Mouse (Mus musculus): Measurements from ENCODE around the gene Unc80. TPM values are rescaled to one million over a fixed set of nuclear protein-coding genes. Genes with fewer than 3 reads are reported as not detected.
"Not testable (repeated sequence)": the region's sequence is repeated elsewhere in the genome, so short reads cannot be mapped to it uniquely, and the experiment has no call there.

Gene Unc80
- polyA plus RNA-seq, 1 experiment from 2014 or later = 1.0 TPM

DNA sequence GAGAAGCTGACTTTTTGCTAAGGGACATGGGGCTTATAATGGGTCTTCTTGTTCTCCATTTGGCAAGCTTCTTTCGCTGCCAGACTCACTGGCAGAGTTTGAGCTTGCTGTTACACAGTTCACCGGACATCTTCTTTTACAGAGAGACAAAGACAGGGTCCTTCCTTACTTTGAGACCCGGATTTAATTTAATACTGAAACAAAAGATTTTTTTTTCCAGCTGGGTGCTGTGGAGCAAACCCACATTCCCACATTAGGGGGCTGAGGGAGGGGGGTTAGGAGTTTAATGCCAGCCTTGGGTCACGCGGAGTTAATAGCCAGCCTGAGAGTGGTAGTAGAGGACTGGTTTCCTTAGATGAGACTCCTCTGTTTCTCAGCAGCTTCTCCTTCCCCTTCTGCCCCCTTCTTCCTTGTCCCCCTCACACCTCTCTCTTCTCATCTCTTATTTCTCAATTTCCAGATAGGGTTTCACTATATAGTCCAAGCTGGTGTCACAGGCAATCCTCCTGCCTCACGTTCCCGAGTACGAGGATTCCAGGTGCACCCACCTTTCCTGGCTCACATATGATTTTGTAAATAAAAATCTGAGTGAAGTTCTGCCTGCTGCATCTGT is 224.7 kb downstream of the Unc80 start:
- WGBS = 83% methylated on average over 8 of the region's 8 CpGs
- Histone ChIP-seq H3K36me3 (ENCODE audit: control insufficient read depth, insufficient read depth, low read length) (no peaks in the 10 kb centered on the region), H3K4me1 (ENCODE audit: control insufficient read depth, insufficient read depth, low read length) (no peaks in the 10 kb centered on the region), H3K9ac (ENCODE audit: low read length) (no peak overlapping the region), H3K4me2 (ENCODE audit: low read depth) (no peak overlapping the region), H3K4me3 (ENCODE audit: low read depth, low read length) (no peak overlapping the region), H3K27me3 (ENCODE audit: control insufficient read depth, insufficient read depth, low read length) (no peaks in the 10 kb centered on the region), H3K27ac (ENCODE audit: low read depth, low read length) (no peak overlapping the region), H3K9me3 (ENCODE audit: control insufficient read depth, low read length) (no peaks in the 10 kb centered on the region)
- ATAC-seq (ENCODE audit: insufficient read depth, low FRiP score, low TSS enrichment) = no peak
- no peak for DNase-seq (ENCODE audit: low spot score)

DNA sequence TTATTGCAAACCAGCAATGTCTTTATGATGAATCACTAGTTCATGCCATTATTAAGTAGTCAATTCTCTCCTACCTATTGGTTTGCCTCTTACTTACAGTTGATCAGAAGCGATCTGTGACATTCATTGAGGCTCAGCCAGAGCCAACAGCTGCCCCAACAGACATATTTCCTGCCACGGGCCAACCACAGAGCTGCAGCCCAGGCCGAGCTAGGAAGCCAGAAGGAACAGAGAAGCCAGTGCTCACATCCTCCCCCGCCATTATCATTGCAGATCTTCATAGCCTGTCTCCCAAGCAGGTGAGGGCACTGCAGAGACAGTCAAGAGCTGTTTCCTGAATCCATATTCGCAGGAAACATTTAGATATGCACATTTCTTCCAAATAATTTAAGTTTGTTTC is 226.1 kb downstream of the Unc80 start:
- Histone ChIP-seq H3K27me3 (ENCODE audit: control insufficient read depth, insufficient read depth, low read length) (no peaks in the 10 kb centered on the region), H3K9me3 (ENCODE audit: control insufficient read depth, low read length) (no peaks in the 10 kb centered on the region), H3K4me2 (ENCODE audit: low read depth) (no peak overlapping the region), H3K27ac (ENCODE audit: low read depth, low read length) (no peak overlapping the region), H3K4me1 (ENCODE audit: control insufficient read depth, insufficient read depth, low read length) (no peaks in the 10 kb centered on the region), H3K9ac (ENCODE audit: low read length) (no peak overlapping the region), H3K4me3 (ENCODE audit: low read depth, low read length) (no peak overlapping the region), H3K36me3 (ENCODE audit: control insufficient read depth, insufficient read depth, low read length) (no peaks in the 10 kb centered on the region)
- DNase-seq (ENCODE audit: low spot score) (no peak), ATAC-seq (ENCODE audit: insufficient read depth, low FRiP score, low TSS enrichment) (no peak)
- 79% methylated on average over 5 of the region's 5 CpGs for WGBS

DNA sequence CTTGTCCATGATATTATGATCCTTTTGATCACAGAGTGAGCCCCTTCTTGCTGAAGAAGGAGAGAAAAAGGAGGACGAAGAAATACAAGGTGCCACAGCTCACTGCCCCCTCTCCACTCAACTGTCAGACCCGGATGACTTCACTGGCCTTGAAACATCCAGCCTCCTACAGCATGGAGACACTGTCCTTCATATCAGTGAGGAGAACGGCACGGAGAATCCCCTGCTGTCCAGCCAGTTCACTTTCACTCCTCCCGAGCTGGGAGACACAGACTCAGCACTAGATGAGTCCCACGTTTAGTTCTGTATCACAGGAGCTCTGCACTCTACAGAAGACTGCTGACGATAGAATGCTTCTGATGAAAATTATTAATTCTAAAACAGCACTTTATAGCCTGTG is 227.1 kb downstream of the Unc80 start:
- H3K9me3 ChIP-seq (ENCODE audit: control insufficient read depth, low read length) = no peaks in the 10 kb centered on the region
- no peak overlapping the region for H3K4me2 ChIP-seq (ENCODE audit: low read depth)
- H3K27me3 ChIP-seq (ENCODE audit: control insufficient read depth, insufficient read depth, low read length) = no peaks in the 10 kb centered on the region
- H3K27ac ChIP-seq (ENCODE audit: low read depth, low read length) = no peak overlapping the region
- no peak overlapping the region for H3K4me3 ChIP-seq (ENCODE audit: low read depth, low read length)
- H3K4me1 ChIP-seq (ENCODE audit: control insufficient read depth, insufficient read depth, low read length) = no peaks in the 10 kb centered on the region
- no peak for ATAC-seq (ENCODE audit: insufficient read depth, low FRiP score, low TSS enrichment)
- H3K9ac ChIP-seq (ENCODE audit: low read length) = no peak overlapping the region
- H3K36me3 ChIP-seq (ENCODE audit: control insufficient read depth, insufficient read depth, low read length) = no peaks in the 10 kb centered on the region
- no peak for DNase-seq (ENCODE audit: low spot score)
- WGBS = 75% methylated on average over 7 of the region's 7 CpGs

DNA sequence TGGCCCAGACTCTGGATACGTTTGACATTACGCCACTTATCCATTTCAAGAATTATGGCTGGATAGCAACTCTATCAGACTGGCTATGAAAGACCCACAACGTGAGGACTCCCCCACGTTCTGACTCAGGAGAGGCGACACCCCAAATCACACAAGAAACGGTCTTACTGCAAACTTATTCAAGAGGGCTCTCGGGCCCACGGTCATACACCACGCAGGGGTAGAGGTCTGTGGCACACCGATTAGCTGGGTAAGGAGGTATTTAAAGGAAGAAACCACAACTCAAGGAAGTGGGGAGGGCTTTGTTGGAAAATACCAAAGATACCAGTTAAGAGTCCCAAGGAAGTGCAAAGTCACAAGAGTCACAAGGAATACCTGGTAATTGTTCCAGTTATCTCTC is 231.5 kb downstream of the Unc80 start:
- H3K36me3 ChIP-seq (ENCODE audit: control insufficient read depth, insufficient read depth, low read length); ATAC-seq (ENCODE audit: insufficient read depth, low FRiP score, low TSS enrichment): not testable (repeated sequence)

DNA sequence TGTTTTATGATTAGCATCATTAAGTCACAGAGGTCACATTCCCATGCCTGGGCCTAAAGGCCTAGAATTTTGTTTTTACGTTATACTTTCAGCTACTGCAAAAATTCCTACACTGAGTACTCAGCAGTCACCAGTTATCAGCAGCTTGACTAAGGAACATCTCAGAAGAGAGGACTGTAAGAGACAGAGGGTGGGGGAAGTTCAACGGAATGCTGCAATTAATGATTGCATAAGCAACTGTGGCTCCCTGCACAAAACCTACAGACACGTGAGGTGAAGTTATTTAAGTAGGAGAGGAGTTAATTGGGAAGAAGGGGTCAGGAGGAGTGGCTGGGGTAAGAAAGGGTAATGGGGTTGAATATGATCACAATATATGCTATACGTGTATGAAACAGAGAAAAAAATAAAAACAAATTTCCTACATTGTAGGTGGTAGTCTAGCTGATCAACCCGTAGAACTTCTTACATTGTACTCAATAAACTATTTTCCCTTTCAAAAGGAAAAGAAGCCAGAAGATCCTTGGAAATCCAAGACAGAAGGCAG is 232.1 kb downstream of the Unc80 start:
- Histone ChIP-seq H3K27ac (ENCODE audit: low read depth, low read length) (no peak overlapping the region), H3K27me3 (ENCODE audit: control insufficient read depth, insufficient read depth, low read length) (no peaks in the 10 kb centered on the region), H3K4me3 (ENCODE audit: low read depth, low read length) (peak overlapping the region; percentile 85), H3K9me3 (ENCODE audit: control insufficient read depth, low read length) (no peaks in the 10 kb centered on the region), H3K36me3 (ENCODE audit: control insufficient read depth, insufficient read depth, low read length) (no peaks in the 10 kb centered on the region), H3K9ac (ENCODE audit: low read length) (no peak overlapping the region), H3K4me2 (ENCODE audit: low read depth) (peak overlapping the region; percentile 12; the same call in 1 of the 2 replicates), H3K4me1 (ENCODE audit: control insufficient read depth, insufficient read depth, low read length) (no peaks in the 10 kb centered on the region)
- ATAC-seq (ENCODE audit: insufficient read depth, low FRiP score, low TSS enrichment) = peak; percentile 48; the same call in 1 of the 2 replicates
- WGBS = 47% methylated on average over 5 of the region's 5 CpGs
- no peak for DNase-seq (ENCODE audit: low spot score)

More for the DNA sequence above, 231.5 kb downstream of the Unc80 start:
- not testable (repeated sequence) for H3K27ac ChIP-seq (ENCODE audit: low read depth, low read length); H3K9ac ChIP-seq (ENCODE audit: low read length); H3K9me3 ChIP-seq (ENCODE audit: control insufficient read depth, low read length); H3K4me2 ChIP-seq (ENCODE audit: low read depth); H3K4me1 ChIP-seq (ENCODE audit: control insufficient read depth, insufficient read depth, low read length); H3K27me3 ChIP-seq (ENCODE audit: control insufficient read depth, insufficient read depth, low read length); H3K4me3 ChIP-seq (ENCODE audit: low read depth, low read length); DNase-seq (ENCODE audit: low spot score)
- 80% methylated on average over 10 of the region's 10 CpGs for WGBS

DNA sequence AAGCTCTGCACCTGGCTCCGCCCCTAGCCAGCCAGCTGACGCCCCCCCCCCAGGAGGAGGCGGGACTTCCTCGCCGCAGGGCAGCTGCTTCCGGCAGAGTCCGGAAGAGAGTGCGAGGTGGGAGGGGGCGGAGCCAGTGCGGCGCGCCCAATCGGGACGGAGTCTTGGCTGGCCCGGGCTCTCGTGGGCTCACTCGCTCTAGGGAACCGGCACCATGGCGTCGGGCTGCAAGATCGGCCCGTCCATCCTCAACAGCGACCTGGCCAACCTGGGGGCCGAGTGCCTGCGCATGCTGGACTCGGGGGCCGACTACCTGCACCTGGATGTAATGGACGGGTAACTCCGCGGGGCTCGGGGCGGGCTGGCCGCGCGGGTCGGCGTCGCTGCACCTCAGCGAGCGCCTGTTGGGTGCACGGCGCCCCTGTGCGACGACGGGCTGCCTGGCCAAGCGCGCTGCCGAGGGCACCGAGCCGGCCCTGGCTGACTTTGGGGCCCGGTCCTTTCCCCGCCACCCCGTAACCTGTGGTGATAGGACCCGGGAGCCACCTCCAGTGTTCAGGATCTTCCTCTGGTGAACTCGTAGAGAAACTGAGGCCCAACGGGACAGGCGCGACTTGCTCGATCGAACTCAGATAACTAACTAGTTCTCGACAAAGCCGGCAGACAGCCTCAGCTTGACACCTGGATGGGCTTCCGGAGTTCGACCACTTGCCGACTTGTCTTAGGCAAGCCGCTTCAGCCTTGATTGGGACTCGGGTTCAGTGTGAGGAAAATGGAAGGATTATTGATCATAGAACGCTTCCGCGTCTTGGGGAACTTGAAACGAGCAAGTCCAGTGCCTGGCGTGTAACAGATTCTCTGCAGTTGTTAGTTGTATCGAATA is 232.8 kb downstream of the Unc80 start, which contains the start of gene Rpe:
Rpe (plus strand) TSS at position 139 of the 883 bp plus-strand sequence.
- no peaks in the 10 kb centered on the region for H3K27me3 ChIP-seq (ENCODE audit: control insufficient read depth, insufficient read depth, low read length)
- peak within 1 kb of the TSS; percentile 49 for H3K4me2 ChIP-seq (ENCODE audit: low read depth)
- H3K9ac ChIP-seq (ENCODE audit: low read length) = peak within 1 kb of the TSS; percentile 87
- H3K4me3 ChIP-seq (ENCODE audit: low read depth, low read length) = peak within 1 kb of the TSS; percentile 85
- H3K9me3 ChIP-seq (ENCODE audit: control insufficient read depth, low read length) = no peaks in the 10 kb centered on the region
- ATAC-seq (ENCODE audit: insufficient read depth, low FRiP score, low TSS enrichment) = peak; percentile 100
- no peaks in the 10 kb centered on the region for H3K36me3 ChIP-seq (ENCODE audit: control insufficient read depth, insufficient read depth, low read length)
- WGBS = under 1% methylated on average over 73 of the region's 73 CpGs
- peak; percentile 96 for DNase-seq (ENCODE audit: low spot score)
- H3K4me1 ChIP-seq (ENCODE audit: control insufficient read depth, insufficient read depth, low read length) = no peaks in the 10 kb centered on the region
- 0 out of 2 replicates have a peak within 1 kb of the TSS, but pooled peaks have one; percentile 27 for H3K27ac ChIP-seq (ENCODE audit: low read depth, low read length)

DNA sequence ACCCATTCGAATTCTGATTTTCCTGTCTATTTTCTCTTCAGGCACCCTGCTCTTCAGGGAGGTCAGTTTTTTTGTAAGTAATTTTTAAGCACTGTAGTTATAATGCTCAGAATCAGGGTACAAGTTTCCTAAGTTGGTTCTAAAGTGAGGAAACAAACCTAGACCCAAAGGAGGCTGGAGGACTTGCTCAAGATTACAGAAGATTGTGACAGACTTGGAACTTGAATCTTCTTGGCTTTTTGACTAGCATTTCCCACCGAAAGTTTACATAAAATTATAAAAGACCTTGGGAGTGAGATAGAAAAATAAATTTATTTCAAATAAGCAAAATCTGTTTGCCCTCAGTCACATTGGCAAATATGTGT is 233.4 kb downstream of the Unc80 start:
- H3K9me3 ChIP-seq (ENCODE audit: control insufficient read depth, low read length) = no peaks in the 10 kb centered on the region
- H3K9ac ChIP-seq (ENCODE audit: low read length) = peak overlapping the region; percentile 87
- H3K27ac ChIP-seq (ENCODE audit: low read depth, low read length) = no peak overlapping the region
- H3K4me1 ChIP-seq (ENCODE audit: control insufficient read depth, insufficient read depth, low read length) = no peaks in the 10 kb centered on the region
- peak overlapping the region; percentile 49 for H3K4me2 ChIP-seq (ENCODE audit: low read depth)
- H3K4me3 ChIP-seq (ENCODE audit: low read depth, low read length) = peak overlapping the region; percentile 85
- no peaks in the 10 kb centered on the region for H3K27me3 ChIP-seq (ENCODE audit: control insufficient read depth, insufficient read depth, low read length)
- WGBS = 40% methylated on average over 2 of the region's 2 CpGs
- no peak for ATAC-seq (ENCODE audit: insufficient read depth, low FRiP score, low TSS enrichment)
- no peak for DNase-seq (ENCODE audit: low spot score)
- no peaks in the 10 kb centered on the region; the same call in 1 of the 2 replicates for H3K36me3 ChIP-seq (ENCODE audit: control insufficient read depth, insufficient read depth, low read length)

DNA sequence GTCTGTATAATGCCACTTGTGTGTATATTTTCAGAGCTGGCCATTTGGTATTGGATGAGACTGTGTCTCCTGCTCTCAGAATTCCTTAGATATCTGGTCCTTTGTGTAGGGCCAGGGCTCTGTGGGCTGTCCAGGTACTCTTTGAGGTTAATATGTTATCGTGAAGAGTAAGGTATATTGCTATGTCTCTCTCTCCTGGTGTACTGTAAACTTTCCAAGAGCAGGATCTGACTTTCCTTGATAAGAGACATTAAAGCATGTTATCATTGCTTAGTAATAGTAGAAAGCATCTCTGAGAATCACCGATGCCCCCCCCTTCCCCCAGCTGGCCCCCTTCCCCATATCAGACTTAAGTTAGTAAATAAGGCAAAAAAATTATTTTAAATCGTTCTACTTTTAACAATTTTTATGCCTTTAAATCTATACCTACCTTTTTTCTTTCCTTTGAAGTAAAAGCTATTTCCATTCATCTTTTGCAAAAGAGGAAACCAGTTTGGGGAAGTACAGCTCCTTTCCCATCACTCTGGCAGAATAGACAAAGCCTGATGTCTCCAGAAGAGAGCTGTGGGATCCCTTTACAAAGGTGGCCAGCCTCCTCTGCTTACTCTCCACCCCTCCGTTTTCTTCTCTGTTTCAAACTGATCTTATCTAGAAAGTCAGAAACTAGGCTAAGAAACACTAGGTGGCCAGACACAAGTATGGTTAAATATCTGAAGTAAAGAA is 234.6 kb downstream of the Unc80 start:
- Histone ChIP-seq H3K4me3 (ENCODE audit: low read depth, low read length) (no peak overlapping the region), H3K4me1 (ENCODE audit: control insufficient read depth, insufficient read depth, low read length) (no peaks in the 10 kb centered on the region), H3K36me3 (ENCODE audit: control insufficient read depth, insufficient read depth, low read length) (peaks cover 3% of the 10 kb centered on the region; the same call in 1 of the 2 replicates), H3K4me2 (ENCODE audit: low read depth) (no peak overlapping the region), H3K27ac (ENCODE audit: low read depth, low read length) (no peak overlapping the region), H3K9ac (ENCODE audit: low read length) (no peak overlapping the region), H3K9me3 (ENCODE audit: control insufficient read depth, low read length) (no peaks in the 10 kb centered on the region), H3K27me3 (ENCODE audit: control insufficient read depth, insufficient read depth, low read length) (no peaks in the 10 kb centered on the region)
- DNase-seq (ENCODE audit: low spot score) (no peak), ATAC-seq (ENCODE audit: insufficient read depth, low FRiP score, low TSS enrichment) (no peak)
- WGBS = 84% methylated on average over 4 of the region's 4 CpGs

Measured in neural tube, embryonic 11.5 days (tissue).